Mouse (Mus musculus) adrenal gland, postnatal 36 days (tissue): ENCODE measurements around the gene Pex7. TPM values are rescaled to one million over a fixed set of nuclear protein-coding genes. Genes with fewer than 3 reads are reported as not detected.

ENCODE experiments used
- DNase-seq, 2 experiments: peaks; one replicate each; pipeline ENCODE4 v3.0.0; 2021; ENCODE audit warnings: mixed read lengths in 1 of 2
- total RNA-seq, 2 experiments: library from RNA; stranded (reverse); gene quantifications; 2 replicates each; pipeline ENCODE4 v1.2.3; 2021

The Pex7 gene
- total RNA-seq, 2 experiments from 2014 or later = 42.7 to 68.8 TPM

- no peak for DNase-seq
Measured at GRCm38 (mm10) chr10:19879161-19879560, 28.3 kb downstream of the Pex7 start.

- DNase-seq = no peak
Measured at GRCm38 (mm10) chr10:19877679-19878078, 29.8 kb downstream of the Pex7 start.

DNA sequence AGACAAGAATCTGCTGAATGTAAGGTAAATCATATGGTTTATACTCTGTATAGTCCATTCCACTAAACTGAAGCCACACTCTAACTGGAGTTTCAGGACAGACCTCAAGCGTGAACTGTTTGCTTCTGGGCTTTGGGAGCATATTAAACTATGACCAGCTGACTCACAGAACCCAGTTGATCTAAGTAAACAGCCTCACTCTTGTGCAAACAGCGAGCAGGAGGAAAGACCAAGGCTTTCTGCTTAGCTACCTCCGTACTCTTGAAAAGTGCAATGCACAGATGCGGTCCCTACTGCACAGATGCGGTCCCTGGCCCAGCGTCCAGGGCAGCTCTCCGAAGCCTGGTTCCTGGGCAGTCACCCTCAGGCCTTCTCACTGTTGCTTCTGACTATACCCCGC, 30.2 kb downstream of the Pex7 start:
- no peak for DNase-seq

DNA sequence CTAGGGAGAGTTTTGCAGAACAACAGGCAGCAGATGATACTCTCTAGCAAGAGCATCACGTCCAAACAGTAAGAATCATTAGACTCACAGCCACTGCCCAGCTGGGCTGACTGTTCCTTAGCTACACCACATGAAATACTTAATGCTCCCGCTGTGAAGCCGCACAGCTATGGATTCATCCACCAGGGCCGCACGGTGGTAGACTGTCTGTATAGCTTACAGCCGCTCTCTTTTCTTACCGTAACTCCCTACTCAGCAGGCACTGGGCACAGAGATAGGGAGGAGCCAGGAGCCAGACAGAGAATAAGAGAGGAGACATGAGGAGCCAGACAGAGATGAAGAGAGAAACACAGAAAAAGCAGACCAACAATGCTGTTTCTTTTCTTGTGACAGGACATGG, 30.8 kb downstream of the Pex7 start:
- no peak for DNase-seq

GRCm38 (mm10) chr10:19875346-19875745, 32.1 kb downstream of the Pex7 start:
- no peak for DNase-seq

- DNase-seq = no peak
Measured at GRCm38 (mm10) chr10:19855597-19856306, 51.7 kb downstream of the Pex7 start.

GRCm38 (mm10) chr10:19853609-19854008, 53.9 kb downstream of the Pex7 start:
- no peak for DNase-seq

GRCm38 (mm10) chr10:19852776-19853175, 54.7 kb downstream of the Pex7 start:
- no peak for DNase-seq

- peak; percentile 24 to 45 for DNase-seq
Measured at GRCm38 (mm10) chr10:19850998-19851691, 56.3 kb downstream of the Pex7 start, which contains the start of gene Slc35d3. TSS of gene Slc35d3 (minus strand) at chr10:19851459.

- DNase-seq = peak in 1 of 2 experiments; percentile 33
Measured at GRCm38 (mm10) chr10:19850544-19850997, 56.9 kb downstream of the Pex7 start.

- DNase-seq = peak in 1 of 2 experiments; percentile 6
Measured at GRCm38 (mm10) chr10:19849771-19850365, 57.6 kb downstream of the Pex7 start.

GRCm38 (mm10) chr10:19848928-19849770, 58.3 kb downstream of the Pex7 start:
- DNase-seq = peak in 1 of 2 experiments; percentile 8

GRCm38 (mm10) chr10:19839836-19840235, 67.7 kb downstream of the Pex7 start:
- no peak for DNase-seq

DNA sequence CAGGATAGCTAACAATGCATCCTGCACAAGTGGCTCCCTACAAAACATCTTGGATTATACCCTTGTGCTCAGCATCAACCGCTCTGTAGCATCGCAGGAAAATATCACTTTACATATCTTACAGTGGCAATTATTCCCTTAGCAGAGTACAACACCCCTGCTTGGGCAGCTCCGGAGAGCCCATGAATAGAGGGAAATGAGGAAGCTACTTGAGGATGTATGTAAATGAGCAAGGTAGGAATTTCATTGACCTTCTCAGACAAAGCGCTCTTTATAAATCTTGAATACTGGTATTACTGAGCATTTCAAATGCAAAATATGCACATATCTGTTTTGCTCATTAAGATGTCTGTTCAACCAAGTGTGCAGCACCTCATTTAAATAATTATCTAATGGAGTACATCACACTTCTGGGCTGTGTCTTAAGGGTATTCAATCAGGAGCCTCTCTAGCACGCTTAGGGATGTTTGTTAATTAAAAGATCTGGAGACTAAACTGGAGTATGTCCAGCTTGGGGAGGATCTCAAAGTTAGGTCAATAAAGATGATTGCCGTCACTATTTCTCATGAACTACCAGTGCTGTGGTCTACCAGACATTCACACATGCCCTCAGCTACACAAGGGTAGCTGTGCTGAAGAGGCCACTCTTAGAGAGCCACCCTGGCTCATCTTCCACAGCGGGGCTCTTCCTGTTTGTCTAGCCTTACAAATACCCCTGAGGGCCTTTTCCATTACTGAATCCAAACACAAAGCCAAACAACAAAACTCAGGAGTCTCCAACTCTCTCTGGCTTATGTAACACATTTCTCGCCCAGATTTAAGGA, 71.4 kb downstream of the Pex7 start:
- no peak for DNase-seq

DNA sequence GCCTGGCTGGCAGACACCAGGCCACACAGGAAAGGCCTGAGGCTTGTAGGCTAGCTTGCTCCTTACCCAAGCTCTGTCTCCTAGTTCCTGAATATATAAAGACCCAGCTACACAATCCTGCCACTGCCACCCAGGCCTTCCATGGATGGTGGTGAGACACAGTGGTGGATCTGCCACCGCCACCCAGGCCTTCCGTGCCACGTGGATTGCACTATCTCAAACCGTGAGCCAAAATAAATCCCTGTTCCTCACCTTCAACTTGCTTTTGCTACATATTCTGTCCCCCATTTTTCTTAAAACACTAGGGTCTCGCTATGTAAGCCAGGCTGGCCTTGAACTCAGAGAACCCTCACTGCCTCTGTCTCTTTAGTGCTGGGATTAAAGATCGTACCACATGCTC, 73.3 kb downstream of the Pex7 start:
- no peak for DNase-seq

- DNase-seq = no peak
Measured at GRCm38 (mm10) chr10:19831072-19831849, 76.2 kb downstream of the Pex7 start.

GRCm38 (mm10) chr10:19820986-19821385, 86.5 kb downstream of the Pex7 start:
- DNase-seq = no peak

DNA sequence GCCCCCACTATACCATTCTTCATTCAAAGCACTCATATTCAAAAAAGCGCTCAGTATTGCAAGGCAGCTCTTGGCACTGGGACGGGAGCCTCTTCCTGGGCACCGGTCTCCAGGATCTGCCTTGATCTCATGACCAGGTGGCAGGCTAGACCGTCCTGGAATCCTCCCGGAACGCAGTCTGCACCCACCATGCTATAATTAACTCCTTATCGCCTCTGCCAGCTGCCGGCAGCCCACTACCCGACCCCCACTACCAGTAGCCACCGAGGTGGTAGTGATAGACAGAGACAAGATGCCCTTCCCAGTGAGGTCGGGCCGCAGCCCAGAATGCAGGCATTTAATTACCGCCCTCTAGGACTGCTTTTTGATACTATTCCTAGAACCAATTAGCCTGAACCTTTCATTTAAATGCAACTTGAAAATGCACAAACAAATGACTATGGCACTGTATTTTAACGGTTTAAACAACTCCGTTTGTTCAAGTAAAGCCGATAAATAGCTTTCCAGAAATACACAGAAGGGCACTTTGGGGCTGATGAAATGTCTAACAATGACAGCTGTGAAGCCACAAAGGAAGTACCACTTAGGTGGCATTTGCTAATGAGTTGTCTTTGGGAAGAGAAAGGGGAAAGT, 88.7 kb downstream of the Pex7 start:
- no peak for DNase-seq

DNA sequence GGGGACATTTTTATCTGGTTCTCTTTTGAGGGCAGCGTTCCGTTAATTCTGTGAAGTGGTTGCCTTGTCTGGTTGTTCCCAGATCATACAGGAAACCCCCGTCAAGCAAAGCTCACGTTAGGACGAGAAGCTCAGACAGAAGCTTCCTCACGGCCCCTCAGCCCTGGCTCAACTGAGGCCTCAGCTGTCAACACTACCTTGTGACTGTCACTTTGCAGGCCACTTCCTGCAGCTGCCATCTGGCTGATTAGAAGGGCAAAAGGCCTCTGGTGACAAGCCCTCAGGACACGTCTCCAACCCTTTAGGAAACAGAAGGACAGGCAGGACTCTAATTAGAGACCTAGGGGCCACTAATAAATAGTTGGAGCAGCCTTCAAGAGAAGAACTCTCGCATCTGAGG, 92.1 kb downstream of the Pex7 start:
- no peak for DNase-seq
